Mouse (Mus musculus) spleen, postnatal 10 days (tissue): ENCODE results near the gene Gm26897.

ENCODE experiments used
- DNase-seq, 2 experiments: peaks; one replicate each; pipeline ENCODE4 v3.0.0; 2021 to 2022; ENCODE audit warnings: low spot score in 2 of 2

Gene Gm26897

GRCm38 (mm10) chr5:111749599-111749998, 15.9 kb downstream of the Gm26897 start:
- DNase-seq: no peak

GRCm38 (mm10) chr5:111750092-111750491, 16.4 kb downstream of the Gm26897 start:
- DNase-seq: no peak

GRCm38 (mm10) chr5:111754484-111755139, 20.9 kb downstream of the Gm26897 start:
- no peak for DNase-seq

- no peak for DNase-seq
Measured at GRCm38 (mm10) chr5:111755330-111755729, 21.6 kb downstream of the Gm26897 start.

GRCm38 (mm10) chr5:111760721-111761480, 27.2 kb downstream of the Gm26897 start:
- no peak for DNase-seq

GRCm38 (mm10) chr5:111761574-111761973, 27.9 kb downstream of the Gm26897 start:
- no peak for DNase-seq

GRCm38 (mm10) chr5:111762085-111762484, 28.4 kb downstream of the Gm26897 start:
- no peak for DNase-seq

- no peak for DNase-seq
Measured at GRCm38 (mm10) chr5:111765671-111766290, 32.1 kb downstream of the Gm26897 start.

GRCm38 (mm10) chr5:111766696-111767095, 33.0 kb downstream of the Gm26897 start:
- no peak for DNase-seq

GRCm38 (mm10) chr5:111770266-111770665, 36.5 kb downstream of the Gm26897 start:
- DNase-seq: no peak

GRCm38 (mm10) chr5:111772127-111772526, 38.4 kb downstream of the Gm26897 start:
- DNase-seq: no peak

- no peak for DNase-seq
Measured at GRCm38 (mm10) chr5:111772591-111773406, 39.1 kb downstream of the Gm26897 start.

- DNase-seq: no peak
Measured at GRCm38 (mm10) chr5:111773407-111773733, 39.6 kb downstream of the Gm26897 start.

- DNase-seq: no peak
Measured at GRCm38 (mm10) chr5:111776246-111776645, 42.5 kb downstream of the Gm26897 start.

- DNase-seq: no peak
Measured at GRCm38 (mm10) chr5:111778093-111778492, 44.4 kb downstream of the Gm26897 start.

GRCm38 (mm10) chr5:111779776-111780485, 46.2 kb downstream of the Gm26897 start:
- DNase-seq: no peak
